Mouse (Mus musculus) heart, postnatal 0 days (tissue): ENCODE measurements around the gene Drc3.

Source experiments
- CTCF ChIP-seq: IDR thresholded peaks from 2 replicates; pipeline ENCODE4 v1.5.1; 2016; ENCODE audit warnings: antibody characterized with exemption, control low read depth, low read depth
- EP300 ChIP-seq: IDR thresholded peaks from 2 replicates; pipeline ENCODE4 v1.6.1; 2016; ENCODE audit warnings: antibody characterized with exemption, low read depth

DNA sequence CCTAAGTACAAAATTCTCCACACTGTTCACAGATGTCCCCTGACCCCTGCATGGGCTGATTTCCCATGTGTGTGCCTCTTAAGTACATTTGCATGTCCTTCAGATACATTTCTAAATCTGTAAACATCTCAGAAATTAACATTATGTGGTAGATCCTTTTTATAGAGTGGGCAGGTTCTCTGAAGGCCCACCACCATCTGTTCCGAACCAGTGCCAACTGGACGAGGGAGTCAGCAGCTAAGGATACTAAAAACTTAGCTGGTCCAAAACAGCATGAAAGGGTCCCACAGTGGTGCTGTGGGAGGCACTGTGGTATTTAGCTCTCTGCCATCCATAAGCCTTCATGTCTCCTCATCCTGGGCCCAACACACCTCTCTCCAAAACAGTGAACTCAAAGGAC lies 44.0 kb downstream of the Drc3 start:
- no peak for TF ChIP-seq EP300
- TF ChIP-seq CTCF: no peak
